Mouse (Mus musculus): Measurements from ENCODE around the gene Ankmy2. TPM values are rescaled to one million over a fixed set of nuclear protein-coding genes. Genes with fewer than 3 reads are reported as not detected.

Ankmy2 gene
- total RNA-seq, 2 experiments from 2014 or later: 5.1 to 6.5 TPM

DNA sequence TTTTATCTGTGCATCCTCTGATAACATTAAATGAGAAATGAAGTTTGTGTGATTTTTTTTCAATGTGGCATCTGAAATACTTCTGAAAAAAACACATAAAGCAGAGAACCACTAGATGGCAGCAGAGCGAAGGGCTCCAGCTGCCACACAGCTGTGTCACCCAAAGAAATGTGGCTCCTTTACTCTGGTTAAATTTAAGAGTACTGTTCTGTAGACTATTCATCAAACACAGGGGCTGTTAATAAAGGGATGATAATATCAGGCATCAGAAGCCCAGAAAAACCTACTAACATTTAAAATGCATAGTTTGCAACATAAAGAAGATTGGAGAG lies 58.2 kb downstream of the Ankmy2 start:
- Histone ChIP-seq H3K27ac (no peak overlapping the region), H3K4me3 (no peak overlapping the region)
- intact Hi-C loops (cut with DNase I): loop anchor here (1.0 to 10.0 kb wide), 3 partner anchors 170 to 456 kb away; partner anchors contain the start of genes D630036H23Rik and Ispd
- DNase-seq: peak; percentile 47
- peak; percentile 92 for TF ChIP-seq CTCF (IDR thresholded peaks at IDR 0.05)

- Histone ChIP-seq H3K4me3 (peak overlapping the region; percentile 45), H3K27ac (no peak overlapping the region)
- DNase-seq: no peak
- no peak for TF ChIP-seq CTCF (IDR thresholded peaks at IDR 0.05)
- intact Hi-C loops (cut with DNase I): loop anchor here (10.0 kb wide), 2 partner anchors 169 to 321 kb away; partner anchors contain the start of genes D630036H23Rik and Ispd
Measured at GRCm38 (mm10) chr12:36216230-36216629, 59.3 kb downstream of the Ankmy2 start.

GRCm38 (mm10) chr12:36216905-36217304 lies 60.0 kb downstream of the Ankmy2 start:
- H3K27ac ChIP-seq: no peak overlapping the region
- H3K4me3 ChIP-seq: peak overlapping the region; percentile 45
- no peak for DNase-seq
- TF ChIP-seq CTCF (IDR thresholded peaks at IDR 0.05): no peak
- intact Hi-C loops (cut with DNase I): loop anchor here (10.0 kb wide), 2 partner anchors 168 to 322 kb away; partner anchors contain the start of genes D630036H23Rik and Ispd

DNA sequence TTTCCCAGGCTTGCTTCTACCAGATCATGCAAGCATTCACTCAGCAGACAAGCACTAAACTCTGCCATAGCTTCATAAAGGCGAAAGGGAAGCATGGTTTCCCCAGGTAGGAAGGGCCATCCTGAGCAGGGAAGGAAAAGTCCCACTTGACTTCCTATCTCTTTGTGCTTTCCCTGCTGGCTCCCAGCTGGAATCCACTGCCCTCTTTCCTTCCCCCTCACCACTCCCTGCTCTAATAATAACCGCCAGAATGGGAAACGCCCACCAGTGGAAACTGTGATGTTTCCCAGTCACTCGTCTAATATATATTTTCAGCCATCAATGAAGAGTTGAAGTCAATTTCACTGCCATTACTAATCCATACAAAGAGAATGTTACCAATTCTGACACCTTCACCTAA lies 67.5 kb downstream of the Ankmy2 start:
- DNase-seq: no peak
- no peak for TF ChIP-seq CTCF (IDR thresholded peaks at IDR 0.05)
- intact Hi-C loops (cut with DNase I): no loop called here
- Histone ChIP-seq H3K4me3 (no peak overlapping the region), H3K27ac (no peak overlapping the region)

- H3K4me3 ChIP-seq: no peak overlapping the region
- no peak overlapping the region for H3K27ac ChIP-seq
- DNase-seq: no peak
- intact Hi-C loops (cut with DNase I): no loop called here
- no peak for TF ChIP-seq CTCF (IDR thresholded peaks at IDR 0.05)
Measured at GRCm38 (mm10) chr12:36231386-36231785, 74.5 kb downstream of the Ankmy2 start.

DNA sequence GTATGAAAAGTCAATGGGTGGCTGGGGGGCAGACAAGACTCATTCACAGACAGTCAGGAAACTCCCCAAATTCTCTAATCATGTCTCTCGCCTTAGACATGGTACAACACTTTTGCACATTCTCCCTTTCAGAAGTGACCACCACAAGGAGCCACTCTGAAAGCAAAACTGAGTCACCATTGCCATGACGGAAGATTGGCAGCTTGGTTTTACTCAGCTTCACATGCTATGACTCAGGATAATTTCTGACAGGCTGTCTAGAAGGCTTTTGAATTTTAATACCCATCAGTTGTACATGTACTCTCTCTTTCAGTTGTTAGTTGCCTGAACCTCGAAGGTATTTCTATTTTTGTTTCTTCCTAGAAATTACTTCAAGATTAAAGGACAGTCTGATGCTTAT lies 84.3 kb downstream of the Ankmy2 start:
- DNase-seq: no peak
- TF ChIP-seq CTCF (IDR thresholded peaks at IDR 0.05): no peak
- intact Hi-C loops (cut with DNase I): no loop called here
- H3K27ac ChIP-seq: no peak overlapping the region
- no peak overlapping the region for H3K4me3 ChIP-seq

Other genes starting within 250 kb of the Ankmy2 start
- gene Agr3, start 231.5 kb upstream of the Ankmy2 start, total RNA-seq (2021): not detected
- gene Agr2, start 164.2 kb upstream of the Ankmy2 start, total RNA-seq (2021): not detected
- gene Tspan13, start 114.6 kb upstream of the Ankmy2 start, total RNA-seq (2021): 10 to 100 TPM; 19.4 to 23.0 TPM
- 100 to 1,000 TPM; 107 to 130 TPM for gene Bzw2, start 966 bp downstream of the Ankmy2 start, total RNA-seq (2021)
- gene Lrrc72, start 96.3 kb downstream of the Ankmy2 start, total RNA-seq (2021): not detected
- under 1 TPM; 0.13 to 0.20 TPM for gene Sostdc1, start 157.0 kb downstream of the Ankmy2 start, total RNA-seq (2021)
- gene Ispd, start 224.3 kb downstream of the Ankmy2 start, total RNA-seq (2021): 1 to 10 TPM; 3.4 to 4.5 TPM
- gene D630036H23Rik, start 225.1 kb downstream of the Ankmy2 start, total RNA-seq (2021): under 1 TPM; 0.61 to 0.75 TPM